Mouse (Mus musculus) testis, adult 2 months (tissue): ENCODE measurements around the gene Pi4k2a.

ENCODE experiments used
- CTCF ChIP-seq: fragments of 200-500 bp; IDR thresholded peaks from 2 replicates; pipeline ENCODE4 v1.5.1; 2012; ENCODE audit warnings: low read depth, mild to moderate bottlenecking, inconsistent platforms, low read length, moderate library complexity; ENCODE audit not compliant: control insufficient read depth, insufficient read depth, insufficient replicate concordance
- POLR2A ChIP-seq: fragments of 200-500 bp; IDR thresholded peaks from 2 replicates; pipeline ENCODE4 v1.6.1; 2012; ENCODE audit warnings: low read depth, mild to moderate bottlenecking, inconsistent platforms, low read length, moderate library complexity; ENCODE audit not compliant: control insufficient read depth

- TF ChIP-seq POLR2A (no peak), CTCF (no peak)
Observed at GRCm38 (mm10) chr19:42142757-42143156, 52.5 kb downstream of the Pi4k2a start.
